Mouse (Mus musculus): ENCODE measurements around the gene Btk. TPM values are rescaled to one million over a fixed set of nuclear protein-coding genes. Genes with fewer than 3 reads are reported as not detected.

Gene Btk
- polyA plus RNA-seq, 1 experiment: 3.0 TPM

Other genes starting within 250 kb of the Btk start
- 1.5 TPM in 2 replicates for gene Drp2, start 179.0 kb downstream of the Btk start, polyA plus RNA-seq (2012; rRNA removed)
- gene Taf7l, start 107.1 kb downstream of the Btk start, polyA plus RNA-seq (2012; rRNA removed): not detected in 2 replicates
- 8.6 and 9.2 TPM in 2 replicates for gene Timm8a1, start 41.7 kb downstream of the Btk start, polyA plus RNA-seq (2012; rRNA removed)
- 1,373 and 1,449 TPM in 2 replicates for gene Rpl36a, start 2.1 kb upstream of the Btk start, polyA plus RNA-seq (2012; rRNA removed)
- gene Gla, start 17.6 kb upstream of the Btk start, polyA plus RNA-seq (2012; rRNA removed): 5.4 and 5.8 TPM in 2 replicates
- 63.8 and 66.5 TPM in 2 replicates for gene Hnrnph2, start 17.6 kb upstream of the Btk start, polyA plus RNA-seq (2012; rRNA removed)
- gene Armcx4, start 102.9 kb upstream of the Btk start, polyA plus RNA-seq (2012; rRNA removed): 1.1 and 2.0 TPM in 2 replicates
- gene Armcx1, start 134.4 kb upstream of the Btk start, polyA plus RNA-seq (2012; rRNA removed): 21.1 and 22.8 TPM in 2 replicates
- gene Armcx6, start 167.8 kb upstream of the Btk start, polyA plus RNA-seq (2012; rRNA removed): 2.8 and 3.9 TPM in 2 replicates
- gene Armcx3, start 173.0 kb upstream of the Btk start, polyA plus RNA-seq (2012; rRNA removed): 36.1 and 39.5 TPM in 2 replicates
- gene Armcx2, start 225.7 kb upstream of the Btk start, polyA plus RNA-seq (2012; rRNA removed): 10.6 and 13.1 TPM in 2 replicates